Mouse (Mus musculus) testis, postnatal 10 days (tissue): ENCODE data around the gene Serpina9.

Experiments used
- DNase-seq: peaks from one replicate; pipeline ENCODE4 v3.0.0; 2021; ENCODE audit warnings: low spot score

Serpina9 gene

GRCm38 (mm10) chr12:104013620-104014019, at the start of gene Serpina9:
Serpina9 (minus strand) TSS chr12:104013755.
- DNase-seq = no peak

- DNase-seq = no peak
Measured at GRCm38 (mm10) chr12:104061862-104062261, 48.3 kb upstream of the Serpina9 start.

GRCm38 (mm10) chr12:104060126-104060525, 46.6 kb upstream of the Serpina9 start:
- DNase-seq = no peak

GRCm38 (mm10) chr12:104057531-104057930, 44.0 kb upstream of the Serpina9 start:
- DNase-seq = no peak

GRCm38 (mm10) chr12:104057050-104057449, 43.5 kb upstream of the Serpina9 start:
- DNase-seq = peak; percentile 54

- DNase-seq = no peak
Measured at GRCm38 (mm10) chr12:104055755-104056154, 42.2 kb upstream of the Serpina9 start.

- DNase-seq = no peak
Measured at GRCm38 (mm10) chr12:104053995-104054394, 40.4 kb upstream of the Serpina9 start.

- no peak for DNase-seq
Measured at GRCm38 (mm10) chr12:104045713-104046112, 32.2 kb upstream of the Serpina9 start.

GRCm38 (mm10) chr12:104044343-104044742, 30.8 kb upstream of the Serpina9 start, which contains the start of gene Serpina12:
Serpina12 (minus strand) TSS chr12:104044443.
- no peak for DNase-seq

GRCm38 (mm10) chr12:104042753-104043152, 29.2 kb upstream of the Serpina9 start:
- no peak for DNase-seq

GRCm38 (mm10) chr12:104041401-104041800, 27.8 kb upstream of the Serpina9 start:
- no peak for DNase-seq

GRCm38 (mm10) chr12:104038181-104038580, 24.6 kb upstream of the Serpina9 start:
- DNase-seq = no peak

- DNase-seq = no peak
Measured at GRCm38 (mm10) chr12:104033752-104034151, 20.2 kb upstream of the Serpina9 start.

- DNase-seq = peak; percentile 55
Measured at GRCm38 (mm10) chr12:104029986-104030385, 16.4 kb upstream of the Serpina9 start.

- no peak for DNase-seq
Measured at GRCm38 (mm10) chr12:104015280-104015679, 1.7 kb upstream of the Serpina9 start.

- DNase-seq = no peak
Measured at GRCm38 (mm10) chr12:104004689-104005088, 8.9 kb downstream of the Serpina9 start.

GRCm38 (mm10) chr12:104003238-104003612, 10.3 kb downstream of the Serpina9 start:
- no peak for DNase-seq

- DNase-seq = no peak
Measured at GRCm38 (mm10) chr12:104002569-104003237, 10.9 kb downstream of the Serpina9 start.

GRCm38 (mm10) chr12:104000594-104000993, 13.0 kb downstream of the Serpina9 start:
- no peak for DNase-seq

- DNase-seq = no peak
Measured at GRCm38 (mm10) chr12:103999611-104000010, 13.9 kb downstream of the Serpina9 start.

- no peak for DNase-seq
Measured at GRCm38 (mm10) chr12:103996513-103996912, 17.0 kb downstream of the Serpina9 start.

- DNase-seq = peak; percentile 82
Measured at GRCm38 (mm10) chr12:103995292-103996072, 18.1 kb downstream of the Serpina9 start.

GRCm38 (mm10) chr12:103992945-103993344, 20.6 kb downstream of the Serpina9 start:
- no peak for DNase-seq
